Comparison of ENCODE assay signal across 31 mouse cellular contexts in genomic region chr13:89702395-89702794, GRCm38 (mm10). TPM values are rescaled to one million over a fixed set of nuclear protein-coding genes. Genes with fewer than 3 reads are reported as not detected.
DNase-seq lines count a peak whose midpoint lies in the region; ATAC-seq and TF ChIP-seq lines count a peak whose summit lies in the region.
"Had no signal": no experiment of that assay in that cellular context is flagged by ENCODE, and none has a peak within 500 bp of the region (broad histone marks: within the 10 kb centered on the region; RNA-seq: fewer than 3 reads in every experiment).

No protein-coding gene starts in this region.

- no peaks in the 10 kb centered on the region for H3K4me1 ChIP-seq in intestine, postnatal 0 days (replicated peaks; ENCODE audit: control insufficient read depth, insufficient read depth, low read length)
- no peaks in the 10 kb centered on the region for H3K4me1 ChIP-seq in intestine, embryonic 15.5 days (replicated peaks)
- no peaks in the 10 kb centered on the region for H3K4me1 ChIP-seq in liver, adult 2 months (ENCODE audit: control insufficient read depth, insufficient read depth, low read length)
- H3K4me1 ChIP-seq in liver, embryonic 12.5 days: no peaks in the 10 kb centered on the region
- H3K4me1 ChIP-seq: forebrain, embryonic 12.5 days; heart, embryonic 12.5 days; hindbrain, embryonic 10.5 days; limb, embryonic 15.5 days; lung, embryonic 15.5 days; midbrain, embryonic 10.5 days; stomach, embryonic 15.5 days had no signal

- H3K4me3 ChIP-seq in intestine, postnatal 0 days (ENCODE audit: low read depth, low read length): no peak overlapping the region
- no peak overlapping the region for H3K4me3 ChIP-seq in intestine, embryonic 15.5 days (replicated peaks)
- H3K4me3 ChIP-seq in liver, adult 2 months (ENCODE audit: insufficient read depth, low read depth, low read length): no peak overlapping the region
- no peak overlapping the region for H3K4me3 ChIP-seq in liver, embryonic 12.5 days
- H3K4me3 ChIP-seq: embryonic facial prominence, embryonic 13.5 days; erythroblast, embryonic 14.5 days; forebrain, embryonic 12.5 days; heart, embryonic 12.5 days; hindbrain, embryonic 10.5 days; limb, embryonic 15.5 days; lung, embryonic 15.5 days; midbrain, embryonic 10.5 days; myocyte; stomach, embryonic 15.5 days had no signal

- ATAC-seq in intestine, postnatal 0 days: no peak
- no peak for ATAC-seq in intestine, embryonic 15.5 days
- no peak for ATAC-seq in liver, embryonic 12.5 days
- ATAC-seq: hindbrain, embryonic 16.5 days; midbrain, embryonic 16.5 days had no signal

- no peak overlapping the region for H3K4me2 ChIP-seq in intestine, postnatal 0 days (replicated peaks; ENCODE audit: low read depth)
- no peak overlapping the region for H3K4me2 ChIP-seq in intestine, embryonic 15.5 days (replicated peaks)
- no peak overlapping the region for H3K4me2 ChIP-seq in liver, embryonic 12.5 days
- H3K4me2 ChIP-seq: embryonic facial prominence, embryonic 13.5 days; forebrain, embryonic 12.5 days; heart, embryonic 12.5 days; limb, embryonic 15.5 days; lung, embryonic 15.5 days; stomach, embryonic 15.5 days had no signal

- H3K9ac ChIP-seq in intestine, postnatal 0 days (ENCODE audit: low read depth, low read length): no peak overlapping the region
- no peak overlapping the region for H3K9ac ChIP-seq in intestine, embryonic 15.5 days
- H3K9ac ChIP-seq in liver, adult 2 months (ENCODE audit: low read depth, low read length): no peak overlapping the region
- H3K9ac ChIP-seq in liver, embryonic 12.5 days: no peak overlapping the region
- H3K9ac ChIP-seq: embryonic facial prominence, embryonic 13.5 days; forebrain, embryonic 12.5 days; heart, embryonic 12.5 days; limb, embryonic 15.5 days; lung, embryonic 15.5 days; stomach, embryonic 15.5 days had no signal

- WGBS in intestine, postnatal 0 days: 90% methylated on average over 4 of the region's 4 CpGs
- WGBS in intestine, embryonic 15.5 days: 87% methylated on average over 4 of the region's 4 CpGs
- WGBS in liver, adult 2 months: 68% methylated on average over 4 of the region's 4 CpGs
- WGBS in liver, embryonic 12.5 days (ENCODE audit: insufficient replicate concordance): 71% methylated on average over 4 of the region's 4 CpGs

- H3K36me3 ChIP-seq in intestine, postnatal 0 days (ENCODE audit: control insufficient read depth, insufficient read depth): no peaks in the 10 kb centered on the region
- no peaks in the 10 kb centered on the region for H3K36me3 ChIP-seq in intestine, embryonic 15.5 days
- no peaks in the 10 kb centered on the region for H3K36me3 ChIP-seq in liver, adult 2 months (ENCODE audit: control insufficient read depth, insufficient read depth, low read length)
- no peaks in the 10 kb centered on the region for H3K36me3 ChIP-seq in liver, embryonic 12.5 days

- TF ChIP-seq POLR2A in liver, adult 2 months (IDR thresholded peaks at IDR 0.05; ENCODE audit: extremely low read depth, insufficient read depth, low read length): no peak

- no peaks in the 10 kb centered on the region for H3K9me3 ChIP-seq in intestine, postnatal 0 days (ENCODE audit: control insufficient read depth)
- no peaks in the 10 kb centered on the region for H3K9me3 ChIP-seq in intestine, embryonic 15.5 days
- H3K9me3 ChIP-seq in liver, embryonic 12.5 days (replicated peaks): no peaks in the 10 kb centered on the region
- H3K9me3 ChIP-seq: embryonic facial prominence, embryonic 13.5 days; forebrain, embryonic 12.5 days; heart, embryonic 12.5 days; hindbrain, embryonic 10.5 days; limb, embryonic 15.5 days; lung, embryonic 15.5 days; midbrain, embryonic 10.5 days; stomach, embryonic 15.5 days had no signal

- no peaks in the 10 kb centered on the region for H3K27me3 ChIP-seq in intestine, postnatal 0 days (replicated peaks; ENCODE audit: control insufficient read depth, insufficient read depth, low read length)
- H3K27me3 ChIP-seq in intestine, embryonic 15.5 days (replicated peaks): no peaks in the 10 kb centered on the region
- no peaks in the 10 kb centered on the region for H3K27me3 ChIP-seq in liver, adult 2 months (ENCODE audit: control insufficient read depth, insufficient read depth, low read length)
- H3K27me3 ChIP-seq in liver, embryonic 12.5 days (replicated peaks): no peaks in the 10 kb centered on the region
- H3K27me3 ChIP-seq: embryonic facial prominence, embryonic 13.5 days; forebrain, embryonic 12.5 days; heart, embryonic 12.5 days; limb, embryonic 15.5 days; lung, embryonic 15.5 days; stomach, embryonic 15.5 days had no signal

- TF ChIP-seq CTCF in intestine, postnatal 0 days (IDR thresholded peaks at IDR 0.05; ENCODE audit: low read depth): peak; percentile 56
- peak; percentile 27; the same call in 1 of the 2 replicates for TF ChIP-seq CTCF in liver, adult 2 months (IDR thresholded peaks at IDR 0.05; ENCODE audit: low read depth, low read length)

- no peak overlapping the region for H3K27ac ChIP-seq in intestine, postnatal 0 days (ENCODE audit: low read depth, low read length)
- H3K27ac ChIP-seq in intestine, embryonic 15.5 days: no peak overlapping the region
- H3K27ac ChIP-seq in liver, adult 2 months (replicated peaks; ENCODE audit: insufficient read depth, low read depth, low read length): no peak overlapping the region
- H3K27ac ChIP-seq in liver, embryonic 12.5 days: no peak overlapping the region
- H3K27ac ChIP-seq: embryonic facial prominence, embryonic 13.5 days; forebrain, embryonic 12.5 days; hindbrain, embryonic 10.5 days; limb, embryonic 15.5 days; lung, embryonic 15.5 days; midbrain, embryonic 10.5 days; stomach, embryonic 15.5 days had no signal

- H3K79me2 ChIP-seq in liver, adult 2 months (ENCODE audit: control insufficient read depth, insufficient read depth, low read length): no peaks in the 10 kb centered on the region

- peak; percentile 37 for DNase-seq in liver, adult 2 months (ENCODE audit: extremely low read depth, low read depth, low spot score)
- DNase-seq in A20 (ENCODE audit: low read depth, low spot score): peak; percentile 9
- peak; percentile 10 for DNase-seq in induced T-regulatory cell, adult 2 months (ENCODE audit: low read depth)
- DNase-seq in thymus, postnatal 36 days: no peak
- DNase-seq: adrenal gland, postnatal 14 days; B cell, adult 2 months; cerebellum, adult 8-10 months; cerebellum, postnatal 36 days; embryo, embryonic 11 days; gastrocnemius, postnatal 10 days; heart, adult 11 months; heart, postnatal 10 days; kidney, adult 18-20 months; left cerebral cortex, postnatal 4 days; thymus, adult 18-20 months; thymus, postnatal 4 days had no signal

RNA-seq across cellular contexts. Expression of gene Vcan, which starts 39.9 kb away (rescaled TPM):
- 4.4 and 5.0 TPM in 2 replicates for polyA plus RNA-seq in intestine, postnatal 0 days (2015; fragmentation: Nextera tagmentation; extraction: Ambion mirVana)
- polyA plus RNA-seq in intestine, embryonic 15.5 days (2015; fragmentation: Nextera tagmentation; extraction: Ambion mirVana): 25.8 and 30.9 TPM in 2 replicates
- 0.09 and 1.7 TPM in 2 replicates for total RNA-seq in liver, adult 2 months (2014; rRNA removed)
- polyA plus RNA-seq in liver, adult 2 months (2012; rRNA removed): 0.02 TPM in 1 of 2 replicates, not detected in the other
- 2.9 and 4.6 TPM in 2 replicates for polyA plus RNA-seq in liver, embryonic 12.5 days (2016; fragmentation: Nextera tagmentation; extraction: Ambion mirVana)
- polyA plus RNA-seq: erythroblast, embryonic 14.5 days had no signal

Comparison
In these comparisons a context has a peak if more than half of its experiments do, and no peak if none do; other contexts are left out.
1. DNase-seq: peak in liver, adult 2 months (single experiment), A20 (single experiment) and induced T-regulatory cell, adult 2 months (single experiment); none in thymus, postnatal 36 days (0 of 2).